Mouse (Mus musculus) left cerebral cortex, postnatal 36 days (tissue): ENCODE measurements around the gene Rtn3. TPM values are rescaled to one million over a fixed set of nuclear protein-coding genes. Genes with fewer than 3 reads are reported as not detected.
"Not testable (repeated sequence)": the region's sequence is repeated elsewhere in the genome, so short reads cannot be mapped to it uniquely, and the experiment has no call there.

Experiments
- DNase-seq, 2 experiments: peaks; one replicate each; pipeline ENCODE4 v3.0.0; 2021 to 2022; ENCODE audit warnings: low spot score in 2 of 2, mixed read lengths in 1 of 2
- intact Hi-C: fragments of 180-260 bp; cut with DNase I; formaldehyde crosslinking; loops from one replicate; pipeline ENCODE4 v1.15.1; 2025
- microRNA-seq: library from miRNA; unstranded; fragments of <30 nt; microRNA quantifications from one replicate; pipeline ENCODE4 v1.2.0, GENCODE M21; 2022
- total RNA-seq, 2 experiments: library from RNA; stranded (reverse); gene quantifications; 2 replicates each; pipeline ENCODE4 v1.2.3; 2021

The Rtn3 gene
- total RNA-seq, 2 experiments from 2014 or later = 812 to 902 TPM

DNA sequence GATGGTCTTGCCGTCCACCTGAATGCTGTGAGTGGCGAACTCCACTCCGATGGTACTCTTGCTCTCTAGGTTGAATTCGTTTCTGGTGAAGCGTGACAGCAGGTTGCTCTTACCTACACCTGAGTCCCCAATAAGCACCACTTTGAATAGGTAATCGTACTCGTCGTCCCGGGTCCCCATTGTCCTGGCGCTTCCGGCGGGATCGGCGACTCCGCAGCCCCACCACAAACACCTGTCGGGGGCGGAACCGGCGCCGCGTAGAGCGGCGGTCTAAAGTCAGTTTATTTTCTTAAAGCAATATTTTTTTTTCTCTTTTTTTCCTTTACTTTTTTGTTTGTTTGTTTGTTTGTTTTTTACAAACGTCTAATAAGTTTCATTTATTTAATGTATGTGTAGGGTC is 84.2 kb downstream of the Rtn3 start:
- DNase-seq, intact Hi-C loops: not testable (repeated sequence)

DNA sequence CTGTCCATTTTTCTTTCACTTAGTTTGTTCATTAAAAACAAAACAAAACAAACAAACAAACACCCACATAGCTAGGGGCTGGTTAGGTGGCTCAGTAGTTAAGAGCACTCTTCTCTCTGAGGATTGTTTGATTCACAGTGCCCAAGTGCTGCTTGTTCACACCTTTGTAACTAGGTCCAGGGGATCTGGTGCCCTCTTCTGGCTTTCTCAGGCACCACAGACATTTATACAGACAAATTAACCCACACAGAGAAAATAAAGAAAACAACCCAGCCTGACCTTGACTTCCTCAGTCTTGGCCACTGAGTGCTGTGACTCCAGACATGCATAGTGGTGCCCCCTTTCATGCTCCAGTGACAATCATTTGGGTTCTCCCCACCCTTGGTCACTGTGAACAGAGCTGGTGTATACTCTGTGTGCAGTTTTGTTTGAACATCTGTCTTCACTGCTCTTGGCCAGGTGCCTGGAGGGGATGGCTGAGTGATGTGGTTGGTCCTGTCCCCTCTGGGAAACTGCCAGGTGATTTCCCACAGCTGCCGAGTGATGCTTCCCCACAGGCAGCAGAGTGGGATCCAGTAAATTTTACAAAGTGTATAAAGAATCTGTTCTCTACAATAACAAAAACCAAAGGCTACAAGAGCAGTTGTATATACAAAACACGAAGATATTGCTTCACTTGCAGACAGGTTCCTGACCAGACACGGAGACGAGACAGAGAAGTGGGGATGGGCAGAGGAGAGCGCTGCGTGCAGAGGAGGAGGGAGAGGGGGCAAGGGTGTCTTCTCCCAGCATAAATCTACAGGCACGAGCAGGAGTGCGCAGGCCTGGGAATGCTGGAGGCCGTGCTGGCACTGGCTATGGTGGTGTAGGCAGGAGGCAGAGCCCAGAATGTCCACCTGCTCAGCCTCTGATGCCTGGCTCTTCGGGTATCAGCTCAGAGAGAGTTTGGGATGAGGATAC is 85.9 kb downstream of the Rtn3 start:
- intact Hi-C loops, DNase-seq: not testable (repeated sequence)

DNA sequence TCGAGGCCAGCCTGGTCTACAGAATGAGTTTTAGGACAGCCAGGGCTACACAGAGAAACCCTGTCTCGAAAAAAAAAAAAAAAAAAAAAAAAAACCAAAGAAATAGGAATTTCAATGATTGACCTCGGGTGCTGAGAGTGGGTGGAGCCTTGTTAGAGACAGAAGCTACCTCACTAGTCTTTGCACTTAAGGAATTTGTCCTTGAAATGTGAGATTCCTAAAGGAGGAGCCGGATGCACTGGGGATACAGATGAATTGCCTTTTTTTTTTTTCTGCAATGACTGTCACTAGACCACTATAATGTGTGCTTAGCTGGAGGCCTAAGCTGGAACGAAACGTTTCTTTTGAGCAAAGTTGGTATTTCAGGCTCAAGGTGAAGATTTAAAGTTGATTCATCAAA is 94.6 kb downstream of the Rtn3 start:
- DNase-seq = no peak
- intact Hi-C loops = no loop called here

DNA sequence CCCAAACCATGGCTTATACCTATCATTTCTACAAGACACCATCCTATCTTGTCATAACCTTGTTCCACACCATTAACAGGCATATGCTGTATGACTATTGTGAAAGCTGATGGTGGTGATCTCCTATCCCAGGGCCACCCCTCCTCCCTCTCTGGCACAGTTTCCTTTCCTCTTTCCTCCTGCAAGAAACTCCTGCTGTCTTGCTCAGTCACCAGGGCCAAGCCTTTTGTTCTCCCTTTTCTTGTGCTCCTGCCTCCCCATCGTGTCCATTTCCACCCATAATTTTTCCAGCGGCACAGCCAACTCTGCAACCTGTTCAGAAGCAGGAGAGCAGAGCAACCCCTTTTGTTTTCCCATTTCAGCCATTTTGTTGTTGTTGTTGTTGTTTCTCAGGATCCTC is 97.0 kb downstream of the Rtn3 start:
- intact Hi-C loops = no loop called here
- no peak for DNase-seq

DNA sequence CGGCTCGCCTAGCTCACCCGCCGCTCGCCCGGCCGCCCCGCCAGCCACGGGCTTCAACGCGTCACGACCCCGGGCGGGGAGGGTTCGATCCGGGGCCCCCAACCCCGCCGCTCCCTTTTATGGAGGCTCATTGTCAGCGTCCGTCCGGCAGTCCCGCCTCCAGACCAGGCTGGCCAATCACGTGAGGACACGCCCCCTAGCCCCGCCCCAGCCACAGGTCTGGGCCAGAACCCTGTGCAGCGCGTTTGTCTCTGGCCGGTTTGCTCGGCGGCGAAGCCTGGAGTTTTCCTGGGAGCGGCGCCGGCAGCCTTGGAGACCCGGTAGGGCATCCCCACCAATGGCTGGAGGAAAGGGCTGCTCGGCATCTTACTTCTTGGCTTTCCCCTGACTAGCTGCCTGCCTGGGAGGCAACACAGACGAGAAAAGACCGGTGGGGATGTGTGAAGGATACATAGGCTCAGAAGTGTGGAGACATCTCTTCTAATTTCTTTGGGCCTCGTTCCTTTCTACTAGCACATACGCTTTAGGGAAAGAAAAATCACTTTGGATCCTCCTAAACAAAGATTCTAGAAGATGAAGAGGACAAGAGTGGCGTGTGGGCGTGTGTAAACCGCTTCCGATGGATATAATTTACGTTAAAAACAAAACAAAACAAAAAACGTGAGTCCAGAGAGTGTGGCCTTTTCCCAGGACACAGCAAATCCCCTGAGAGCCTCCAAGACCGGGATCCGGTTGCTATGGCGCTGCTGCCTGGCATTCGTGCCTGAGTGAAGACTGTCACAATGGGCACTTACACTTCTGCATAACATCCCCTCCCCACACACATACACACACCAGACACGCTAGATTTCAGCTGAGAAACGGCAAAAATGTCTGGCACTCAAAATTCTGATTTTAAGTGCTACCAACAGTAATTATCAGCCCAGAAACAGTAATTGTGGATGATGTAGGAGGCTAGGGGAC is 99.9 kb downstream of the Rtn3 start, which contains the start of gene Spindoc:
Spindoc (minus strand) TSS at position 92 of the 963 bp plus-strand sequence.
- peak; percentile 97 to 98 for DNase-seq
- intact Hi-C loops = loop anchor here (5.0 kb wide), 1 partner anchor 34 kb away; the partner anchor contains the start of gene 2700081O15Rik

DNA sequence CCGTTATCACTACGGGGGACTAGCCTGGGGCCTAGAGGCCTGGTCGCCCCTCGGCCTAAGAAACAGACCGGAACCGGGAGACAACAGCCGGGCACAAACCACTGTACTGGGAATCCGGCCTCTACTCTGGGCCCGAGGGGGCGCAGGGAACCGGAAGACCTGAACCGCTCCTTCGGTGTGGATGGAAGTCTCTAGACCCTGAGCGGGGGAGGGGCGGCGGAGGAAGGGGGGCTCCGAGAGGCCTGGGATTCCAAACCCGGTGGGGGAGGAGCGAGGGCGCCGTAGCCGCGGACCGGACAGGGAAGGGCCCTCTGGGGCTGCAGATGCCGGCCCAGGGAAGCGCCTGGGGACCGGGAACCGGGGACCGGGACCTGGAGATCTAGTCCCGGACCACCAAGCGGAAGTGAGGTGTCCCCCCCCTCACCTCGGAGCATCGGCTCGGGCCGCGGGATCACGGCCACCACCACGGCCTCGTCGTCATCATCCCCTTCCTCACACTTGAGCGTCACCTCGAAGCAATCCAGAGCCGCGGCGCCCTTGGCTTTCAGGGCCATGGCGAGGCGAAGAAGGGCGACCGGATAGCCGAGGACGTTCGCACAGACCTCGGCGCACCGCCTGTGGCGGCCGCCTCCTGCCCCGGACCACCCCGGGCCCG is 100.7 kb downstream of the Rtn3 start:
- intact Hi-C loops = loop anchor here (5.0 kb wide), 1 partner anchor 35 kb away; the partner anchor contains the start of gene 2700081O15Rik
- peak; percentile 42 to 63 for DNase-seq

DNA sequence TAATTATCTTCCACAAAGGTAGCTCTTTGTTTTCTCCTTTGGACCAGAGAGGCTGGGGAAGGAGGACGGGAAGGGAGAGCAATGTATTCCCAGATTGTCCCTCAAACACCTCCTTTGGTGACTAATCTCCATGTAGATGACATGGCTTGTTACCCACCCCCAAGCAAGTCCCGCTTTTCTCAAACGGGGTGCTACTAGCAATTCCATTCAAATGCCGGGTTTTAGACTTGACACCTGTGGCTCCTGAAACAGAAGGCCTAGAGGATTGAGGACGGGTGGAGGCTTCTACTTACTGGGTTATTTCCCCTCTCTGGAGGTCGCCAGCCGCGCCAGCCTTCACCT is 101.2 kb downstream of the Rtn3 start:
- DNase-seq = no peak
- intact Hi-C loops = loop anchor here (5.0 kb wide), 1 partner anchor 35 kb away; the partner anchor contains the start of gene 2700081O15Rik

DNA sequence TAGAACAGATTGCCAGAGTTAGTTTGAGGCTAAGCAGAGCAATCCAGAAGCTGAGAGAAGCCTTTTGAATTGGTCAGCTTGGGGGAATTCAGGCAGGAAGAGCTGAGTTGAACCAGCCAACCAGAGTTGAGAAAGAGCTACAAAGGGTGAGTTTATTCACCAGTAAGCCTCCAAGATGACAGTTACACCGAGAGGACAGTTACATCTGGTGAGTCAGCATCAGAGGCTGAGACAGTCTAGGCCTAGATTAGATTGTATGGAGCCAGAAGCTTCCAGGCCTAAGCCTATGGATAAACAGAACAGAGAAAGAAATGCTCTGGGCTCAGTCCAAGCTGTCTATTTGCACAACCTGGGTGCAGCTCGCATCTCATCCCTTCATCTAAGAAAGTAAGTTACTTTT is 105.4 kb downstream of the Rtn3 start:
- intact Hi-C loops = no loop called here
- no peak for DNase-seq

Small RNA genes lying within 50 kb of the gene (microRNA-seq; reads per million reads assigned to microRNA genes)
- 1.3 reads per million for gene Mir6991

Other genes starting within 250 kb of the Rtn3 start
- gene Naa40, start 242.1 kb downstream of the Rtn3 start, total RNA-seq = 10 to 100 TPM; 26.5 to 42.4 TPM
- gene Rcor2, start 216.0 kb downstream of the Rtn3 start, total RNA-seq = 10 to 100 TPM; 14.9 to 16.0 TPM
- gene Mark2, start 141.4 kb downstream of the Rtn3 start, total RNA-seq = 100 to 1,000 TPM; 134 to 160 TPM
- gene Spindoc, start 100.3 kb downstream of the Rtn3 start, total RNA-seq = 10 to 100 TPM; 31.9 to 37.4 TPM
- 10 to 100 TPM; 34.7 to 37.3 TPM for gene 2700081O15Rik, start 65.7 kb downstream of the Rtn3 start, total RNA-seq
- 10 to 100 TPM; 23.4 to 25.7 TPM for gene Atl3, start 10.8 kb upstream of the Rtn3 start, total RNA-seq
- 10 to 100 TPM; 27.2 to 29.2 TPM for gene Pla2g16, start 74.2 kb upstream of the Rtn3 start, total RNA-seq
- 1 to 10 TPM in 1 of 2 experiments, under 1 TPM in 1; 0.57 to 1.0 TPM for gene Lgals12, start 123.9 kb upstream of the Rtn3 start, total RNA-seq
- not detected for gene Hrasls5, start 129.3 kb upstream of the Rtn3 start, total RNA-seq
- not detected for gene Slc22a19, start 228.0 kb upstream of the Rtn3 start, total RNA-seq